Mouse (Mus musculus) ES-Bruce4 (cell line): ENCODE measurements around the gene Skida1.

ENCODE experiments used
- CTCF ChIP-seq: IDR thresholded peaks from one replicate; pipeline ENCODE4 v1.8.1; 2011; ENCODE audit warnings: low read depth, low read length
- EP300 ChIP-seq: IDR thresholded peaks from 2 replicates; pipeline ENCODE4 v1.6.1; 2011; ENCODE audit warnings: low read depth, low read length; ENCODE audit not compliant: insufficient read depth
- POLR2A ChIP-seq: IDR thresholded peaks from one replicate; pipeline ENCODE4 v1.8.1; 2011; ENCODE audit warnings: low read length; ENCODE audit not compliant: insufficient read depth

DNA sequence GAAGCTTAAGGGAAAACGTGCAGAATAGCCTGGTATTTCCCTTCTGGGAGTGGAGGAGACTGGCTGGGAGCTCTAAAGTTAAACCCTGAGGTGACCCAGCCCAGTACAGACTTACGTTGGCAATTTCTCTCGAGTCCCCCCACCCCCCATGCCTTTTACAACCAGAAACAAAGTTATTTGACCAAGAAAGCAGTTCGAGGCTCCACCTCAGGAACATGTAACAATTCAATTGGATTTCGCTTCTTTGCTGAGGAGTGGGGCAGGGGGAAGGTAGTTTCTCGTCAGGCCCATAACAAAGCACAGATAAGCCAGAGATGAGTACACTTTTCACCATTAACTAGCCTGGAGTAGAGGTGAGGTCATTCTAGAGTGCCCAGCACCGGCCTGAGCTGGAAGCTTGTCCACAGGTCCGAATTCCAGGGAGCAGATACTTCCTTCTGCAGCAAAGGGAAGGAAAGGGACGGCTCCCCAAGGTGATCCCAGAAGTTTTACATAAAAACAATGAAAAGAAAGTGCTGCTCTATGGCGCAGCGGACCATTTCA, 499 bp upstream of the Skida1 start:
- no peak for TF ChIP-seq CTCF
- TF ChIP-seq EP300, result no peak
- TF ChIP-seq POLR2A, result no peak
